Mouse (Mus musculus) heart, embryonic 16.5 days (tissue): ENCODE results near the gene Ttc9c. TPM values are rescaled to one million over a fixed set of nuclear protein-coding genes. Genes with fewer than 3 reads are reported as not detected.
A peak's percentile ranks its signal among the peaks of the same experiment; 100 is the strongest.
"Not testable (repeated sequence)": the region's sequence is repeated elsewhere in the genome, so short reads cannot be mapped to it uniquely, and the experiment has no call there.

Experiments used
- ATAC-seq: fragments of 200-750 bp; cut with Nextera tagmentation; replicated peaks from 2 replicates; pipeline ENCODE4 v1.8.0; 2017; ENCODE audit warnings: moderate number of reproducible peaks; ENCODE audit not compliant: insufficient read depth, low FRiP score; ENCODE audit errors: extremely low read depth
- H3K27ac ChIP-seq: fragments of 300-500 bp; sonication (generic); 2 replicates; pipeline ENCODE4 v1.5.1; 2014; ENCODE audit warnings: mild to moderate bottlenecking, low read length, control low read depth, moderate library complexity
- H3K27me3 ChIP-seq: fragments of 300-500 bp; sonication (generic); 2 replicates; pipeline ENCODE4 v1.6.1; 2014; ENCODE audit warnings: low read length, mixed read lengths; ENCODE audit not compliant: control insufficient read depth, insufficient read depth
- H3K36me3 ChIP-seq: fragments of 300-500 bp; sonication (generic); 2 replicates; pipeline ENCODE4 v1.6.1; 2014; ENCODE audit not compliant: control insufficient read depth, insufficient read depth
- H3K4me1 ChIP-seq: fragments of 300-500 bp; sonication (generic); 2 replicates; pipeline ENCODE4 v1.6.1; 2014; ENCODE audit warnings: low read length, mixed read lengths; ENCODE audit not compliant: control insufficient read depth, insufficient read depth
- H3K4me2 ChIP-seq: fragments of 300-500 bp; sonication (generic); 2 replicates; pipeline ENCODE4 v1.6.1; 2014; ENCODE audit warnings: low read depth, mild to moderate bottlenecking, control low read depth, low read length
- H3K4me3 ChIP-seq: fragments of 300-500 bp; sonication (generic); 2 replicates; pipeline ENCODE4 v1.5.1; 2014; ENCODE audit warnings: mild to moderate bottlenecking, control low read depth, low read length
- H3K9ac ChIP-seq: fragments of 300-500 bp; sonication (generic); 2 replicates; pipeline ENCODE4 v1.6.1; 2014; ENCODE audit warnings: low read length, control low read depth
- H3K9me3 ChIP-seq: fragments of 300-500 bp; sonication (generic); replicated peaks from 2 replicates; pipeline ENCODE4 v1.6.1; 2016; ENCODE audit warnings: low read length; ENCODE audit not compliant: control insufficient read depth
- whole genome bisulfite sequencing: fragments of 180-500 bp; shearing (Covaris S2); extraction: QIAGEN DNeasy Blood & Tissue Kit; methylation state at CpG from one replicate; pipeline ENCODE4 v1.1.7; 2014; 5-methylcytosine and 5-hydroxymethylcytosine counted together
- polyA plus RNA-seq: library from polyadenylated mRNA; unstranded; fragments of >200 nt; fragmentation: Nextera tagmentation; extraction: Ambion mirVana; gene quantifications from 2 replicates; pipeline ENCODE4 v1.2.1, GENCODE M21; 2015

The Ttc9c gene
- polyA plus RNA-seq, 1 experiment from 2014 or later, result 37.7 TPM

DNA sequence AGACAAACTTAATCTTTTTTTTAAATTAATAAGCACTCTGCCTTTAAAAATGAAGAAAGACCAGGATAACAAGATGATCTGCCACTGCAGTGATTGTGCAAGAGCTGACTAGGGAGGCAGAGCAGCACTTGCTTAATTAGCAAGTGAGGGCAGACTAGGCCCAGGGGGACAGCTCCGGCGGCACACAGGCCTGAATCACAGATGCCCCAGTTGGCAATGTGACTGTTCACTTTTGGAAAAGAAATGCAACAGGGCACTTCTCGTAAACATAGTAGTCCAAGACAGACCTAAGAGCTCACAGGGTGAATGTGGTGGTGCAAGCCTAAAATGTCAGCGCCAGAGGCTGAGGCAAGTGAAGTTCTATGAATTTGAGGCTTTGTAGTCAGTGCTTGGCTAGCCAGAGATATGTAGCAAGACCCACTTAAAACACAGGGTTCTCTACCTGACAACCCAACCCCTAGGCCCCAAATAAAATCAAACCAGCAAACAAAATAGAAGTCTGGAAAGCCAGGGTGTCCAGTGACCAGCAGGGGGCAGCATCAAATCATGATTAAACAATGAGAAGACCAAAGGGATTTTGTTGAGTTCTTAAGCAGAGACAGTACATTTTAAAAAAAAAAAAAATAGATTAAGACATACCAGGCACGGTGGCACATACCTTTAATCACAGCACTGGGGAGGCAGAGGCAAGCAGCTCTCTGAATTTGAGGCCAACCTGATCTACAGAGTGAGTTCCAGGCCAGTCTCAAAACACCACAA, 25.4 kb upstream of the Ttc9c start:
- H3K27ac ChIP-seq, result no peak overlapping the region
- H3K9me3 ChIP-seq, result no peaks in the 10 kb centered on the region
- peaks cover 20% of the 10 kb centered on the region for H3K36me3 ChIP-seq
- no peak overlapping the region for H3K9ac ChIP-seq
- no peaks in the 10 kb centered on the region for H3K27me3 ChIP-seq
- H3K4me2 ChIP-seq, result no peak overlapping the region
- no peak for ATAC-seq
- 61% methylated on average over 5 of the region's 5 CpGs for WGBS
- H3K4me3 ChIP-seq, result no peak overlapping the region
- peaks cover 10% of the 10 kb centered on the region for H3K4me1 ChIP-seq

DNA sequence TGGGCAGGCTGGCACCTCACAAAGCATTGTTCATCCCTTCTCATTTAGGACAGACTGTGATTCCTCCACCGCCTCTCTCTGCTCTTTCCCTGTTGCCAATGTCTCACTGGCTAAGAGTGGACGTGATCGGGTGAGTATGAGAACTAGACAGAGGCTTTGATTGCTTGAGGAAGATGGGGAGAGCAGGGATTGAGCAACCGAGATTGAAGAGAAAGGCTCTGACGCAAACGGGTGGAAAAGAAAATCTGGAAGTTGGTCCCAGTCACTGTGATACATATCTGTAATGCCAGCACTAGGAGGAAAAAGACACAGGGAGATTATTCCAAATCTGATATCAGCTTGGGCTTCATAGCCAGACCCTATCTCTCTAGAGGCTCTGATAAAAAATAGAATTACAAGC, 23.8 kb upstream of the Ttc9c start:
- H3K9ac ChIP-seq, result no peak overlapping the region
- H3K27ac ChIP-seq, result no peak overlapping the region
- H3K4me3 ChIP-seq, result no peak overlapping the region
- ATAC-seq, result no peak
- no peaks in the 10 kb centered on the region for H3K9me3 ChIP-seq
- H3K27me3 ChIP-seq, result no peaks in the 10 kb centered on the region
- peaks cover 25% of the 10 kb centered on the region for H3K4me1 ChIP-seq
- no peak overlapping the region for H3K4me2 ChIP-seq
- peaks cover 16% of the 10 kb centered on the region for H3K36me3 ChIP-seq
- 83% methylated on average over 6 of the region's 6 CpGs for WGBS

DNA sequence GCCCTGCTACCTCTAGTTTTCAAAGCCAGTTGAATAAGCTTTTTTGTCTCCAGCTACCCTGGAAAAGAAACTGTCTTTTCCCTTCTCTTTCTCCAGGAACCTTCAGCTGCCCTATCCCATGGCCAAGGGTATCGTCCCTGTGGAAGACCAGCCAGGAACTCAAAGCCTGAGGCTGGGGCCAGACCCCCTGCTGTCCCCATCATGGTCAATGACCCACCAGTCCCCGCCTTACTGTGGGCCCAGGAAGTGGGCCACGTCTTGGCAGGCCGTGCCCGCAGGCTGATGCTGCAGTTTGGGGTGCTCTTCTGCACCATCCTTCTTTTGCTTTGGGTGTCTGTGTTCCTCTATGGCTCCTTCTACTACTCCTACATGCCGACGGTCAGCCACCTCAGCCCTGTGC, 21.9 kb upstream of the Ttc9c start:
- H3K4me2 ChIP-seq, result peak overlapping the region; percentile 70
- no peak overlapping the region for H3K27ac ChIP-seq
- peaks cover 26% of the 10 kb centered on the region for H3K4me1 ChIP-seq
- H3K9me3 ChIP-seq, result no peaks in the 10 kb centered on the region
- no peak for ATAC-seq
- 86% methylated on average over 7 of the region's 7 CpGs for WGBS
- no peaks in the 10 kb centered on the region for H3K27me3 ChIP-seq
- peak overlapping the region; percentile 60 for H3K4me3 ChIP-seq
- peaks cover 5% of the 10 kb centered on the region for H3K36me3 ChIP-seq
- peak overlapping the region; percentile 73 for H3K9ac ChIP-seq

DNA sequence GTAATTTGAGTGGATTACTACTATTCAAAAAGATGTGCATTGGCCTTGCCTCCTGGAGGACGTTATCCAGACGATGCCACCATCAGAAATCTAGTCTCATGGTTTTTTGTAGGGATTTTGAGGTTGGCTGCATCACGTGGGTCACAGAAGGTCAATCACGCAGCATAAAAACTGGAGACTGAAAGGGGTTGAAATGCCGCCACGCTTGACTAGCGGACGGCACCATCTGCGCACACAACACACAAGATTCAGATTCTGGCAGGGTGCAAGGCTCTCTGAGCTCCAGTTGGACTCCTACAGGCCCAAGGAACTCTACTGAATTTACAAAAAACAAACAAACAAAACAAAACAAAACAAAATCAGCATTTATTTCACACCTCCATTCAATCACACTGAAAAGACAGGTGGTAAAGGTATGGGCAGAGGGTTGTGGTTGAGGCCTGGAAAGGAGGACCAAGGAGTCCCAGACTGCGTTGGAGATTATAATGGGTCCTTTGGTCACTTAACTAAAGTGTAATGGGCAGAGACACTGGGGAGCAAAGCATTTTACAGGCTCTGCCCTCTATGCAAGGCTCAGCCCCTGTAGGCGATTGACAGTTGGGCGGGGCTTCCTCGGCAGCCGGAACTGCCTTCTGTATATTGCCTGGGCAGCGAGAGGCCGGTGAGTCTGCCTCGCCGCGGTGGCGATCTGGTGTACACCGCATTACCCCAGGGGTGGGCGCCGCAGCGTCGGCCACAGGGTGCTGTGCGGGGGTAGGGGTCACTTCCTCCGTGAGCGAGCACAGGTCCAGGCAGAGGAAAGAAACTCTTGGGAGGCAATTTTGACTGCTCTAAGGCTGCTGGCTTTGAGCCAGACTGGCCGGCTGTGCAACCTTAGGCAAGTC, 21.0 kb upstream of the Ttc9c start:
- H3K4me3 ChIP-seq, result peak overlapping the region; percentile 60
- peak; percentile 46 for ATAC-seq
- peaks cover 6% of the 10 kb centered on the region for H3K36me3 ChIP-seq
- H3K9ac ChIP-seq, result peak overlapping the region; percentile 73
- peaks cover 26% of the 10 kb centered on the region for H3K4me1 ChIP-seq
- no peaks in the 10 kb centered on the region for H3K9me3 ChIP-seq
- peak overlapping the region; percentile 70 for H3K4me2 ChIP-seq
- no peaks in the 10 kb centered on the region for H3K27me3 ChIP-seq
- no peak overlapping the region for H3K27ac ChIP-seq
- whole genome bisulfite sequencing, result 25% methylated on average over 29 of the region's 29 CpGs

DNA sequence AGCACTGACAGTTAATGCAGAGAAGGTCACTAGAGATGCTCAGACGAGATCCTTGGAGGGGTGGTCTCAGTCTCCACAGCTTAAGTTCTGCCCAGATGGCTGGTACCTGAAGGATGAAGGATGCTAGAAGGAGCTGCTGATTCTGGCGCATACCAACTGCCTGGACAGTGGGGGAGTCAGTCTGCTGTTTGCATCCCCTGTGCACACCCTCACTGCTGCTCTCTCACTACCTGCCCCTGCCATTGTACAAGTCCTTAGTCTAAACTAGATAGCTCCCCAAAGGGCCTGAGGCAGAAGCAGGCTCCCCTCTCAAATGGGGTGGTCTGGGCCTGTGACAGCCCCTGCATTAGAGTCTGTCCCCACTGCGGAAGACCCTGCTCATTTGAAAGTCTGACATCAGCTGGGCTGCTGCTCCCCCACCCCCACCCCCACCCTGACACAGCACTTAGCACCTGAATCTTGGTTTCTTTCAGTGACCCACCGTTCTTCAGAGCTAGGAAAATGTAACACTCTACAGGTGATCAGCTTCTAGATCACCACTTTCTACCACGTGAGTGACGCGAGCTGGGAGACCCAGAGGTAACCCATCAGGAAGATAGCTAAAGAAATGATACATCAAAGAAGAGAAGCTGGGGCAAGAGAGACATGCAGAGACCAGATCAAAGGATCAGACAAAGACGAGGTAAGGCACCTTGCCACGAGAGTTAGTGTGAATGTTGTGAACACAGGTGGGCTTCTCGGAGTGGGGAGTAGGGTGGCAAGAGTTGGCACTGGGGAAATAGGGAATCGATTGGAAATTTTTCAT, 20.2 kb upstream of the Ttc9c start, which contains the start of gene Gng3:
TSS of gene Gng3 (minus strand) at position 92 of the 805 bp plus-strand sequence.
- Histone ChIP-seq H3K27ac (peak within 1 kb of the TSS; percentile 98), H3K27me3 (no peaks in the 10 kb centered on the region), H3K9ac (peak within 1 kb of the TSS; percentile 86), H3K4me2 (peak within 1 kb of the TSS; percentile 99), H3K4me3 (peak within 1 kb of the TSS; percentile 74), H3K36me3 (peaks cover 13% of the 10 kb centered on the region), H3K4me1 (peaks cover 26% of the 10 kb centered on the region), H3K9me3 (no peaks in the 10 kb centered on the region)
- WGBS, result 61% methylated on average over 11 of the region's 11 CpGs
- ATAC-seq, result no peak

DNA sequence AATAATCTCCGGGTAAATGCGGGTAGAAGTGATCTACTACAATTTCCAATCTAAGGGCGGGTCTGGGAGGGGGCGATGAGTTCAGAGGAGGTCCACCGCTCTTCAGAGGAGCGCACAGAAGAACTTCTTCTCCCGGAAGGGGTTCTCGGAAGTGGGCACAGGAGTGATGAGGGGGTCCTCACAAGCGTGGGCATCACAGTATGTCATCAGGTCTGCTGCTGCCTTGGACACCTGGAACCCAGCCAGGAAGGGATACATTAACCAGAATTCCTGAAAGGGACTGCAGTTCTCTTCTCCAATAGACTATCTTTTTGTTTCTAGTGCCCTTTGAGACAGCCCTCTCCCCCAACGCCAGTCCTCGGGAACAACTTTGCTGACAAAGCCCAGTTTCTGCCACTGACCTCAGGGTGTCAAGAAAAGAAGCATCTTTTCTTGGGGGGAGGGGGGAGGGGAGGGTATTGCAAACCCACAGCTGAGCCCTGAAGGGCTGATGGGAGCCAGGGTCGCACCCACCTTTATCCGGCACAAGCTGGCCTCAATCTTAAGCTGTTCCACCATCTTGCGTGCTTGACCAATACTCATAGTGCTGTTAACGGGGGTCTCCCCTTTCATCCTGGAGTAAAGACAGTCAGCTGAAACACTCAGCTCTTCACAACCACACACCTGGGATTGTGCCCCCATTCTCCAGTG, 19.1 kb upstream of the Ttc9c start:
- ATAC-seq, result peak; percentile 15; the same call in 1 of the 2 replicates
- Histone ChIP-seq H3K9me3 (no peaks in the 10 kb centered on the region), H3K36me3 (peaks cover 20% of the 10 kb centered on the region), H3K27me3 (no peaks in the 10 kb centered on the region), H3K4me3 (peak overlapping the region; percentile 74), H3K4me1 (peaks cover 26% of the 10 kb centered on the region), H3K27ac (peak overlapping the region; percentile 98), H3K4me2 (peak overlapping the region; percentile 99), H3K9ac (peak overlapping the region; percentile 86)
- WGBS, result 15% methylated on average over 15 of the region's 15 CpGs

DNA sequence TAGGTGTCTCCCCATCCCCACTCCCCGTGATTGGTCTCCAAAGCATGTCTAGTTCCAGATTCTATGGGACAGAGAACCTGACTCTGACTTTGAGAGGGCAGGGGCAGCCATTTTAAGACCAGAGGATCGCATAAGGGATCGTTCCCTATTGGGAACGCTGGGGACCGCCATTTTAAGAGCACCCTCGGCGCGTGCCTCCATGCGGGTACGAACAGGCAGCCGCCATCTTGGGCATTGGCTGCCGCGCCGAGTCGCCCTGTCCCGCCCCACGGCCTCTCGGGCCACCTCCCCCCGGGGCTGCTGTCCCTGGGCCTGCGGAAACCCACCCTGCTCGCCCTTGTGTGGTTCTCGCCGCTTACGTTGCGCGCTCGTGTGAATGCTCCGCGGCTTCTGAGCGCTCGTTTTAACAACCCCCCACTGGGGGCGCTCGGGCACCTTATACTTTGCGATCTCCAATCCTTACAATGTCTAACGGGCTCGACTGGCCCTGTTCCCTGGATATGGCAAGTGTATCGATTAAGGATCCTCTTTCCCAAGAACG, 18.2 kb upstream of the Ttc9c start, which contains the start of gene Bscl2:
TSS of gene Bscl2 (plus strand) at position 217 of the 541 bp plus-strand sequence.
- under 1% methylated on average over 38 of the region's 38 CpGs for WGBS
- ATAC-seq, result peak; percentile 63

DNA sequence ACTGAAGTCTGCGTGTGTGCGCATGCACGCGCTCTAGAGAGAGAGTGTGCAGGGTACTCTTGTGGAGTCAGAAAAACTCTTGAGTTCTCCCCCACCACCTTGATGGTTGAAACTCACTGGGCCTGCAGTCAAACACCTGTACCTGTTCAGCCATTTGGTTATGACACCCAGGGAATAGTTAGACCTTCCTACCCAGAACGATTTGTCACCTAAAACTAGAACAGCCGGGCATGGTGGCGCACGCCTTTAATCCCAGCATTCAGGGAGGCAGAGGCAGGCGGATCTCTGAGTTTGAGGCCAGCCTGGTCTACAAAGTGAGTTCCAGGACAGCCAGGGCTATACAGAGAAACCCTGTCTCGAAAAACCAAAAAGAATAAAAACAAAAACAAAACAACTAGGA, 17.2 kb upstream of the Ttc9c start:
- H3K4me2 ChIP-seq, H3K9me3 ChIP-seq, H3K9ac ChIP-seq, H3K27ac ChIP-seq, ATAC-seq, H3K4me3 ChIP-seq, H3K27me3 ChIP-seq: not testable (repeated sequence)
- Histone ChIP-seq H3K4me1 (peaks cover 26% of the 10 kb centered on the region), H3K36me3 (peaks cover 34% of the 10 kb centered on the region)
- WGBS, result 96% methylated on average over 10 of the region's 10 CpGs

More for the DNA sequence above, 18.2 kb upstream of the Ttc9c start, which contains the start of gene Bscl2:
- Histone ChIP-seq H3K27ac (peak within 1 kb of the TSS; percentile 98), H3K27me3 (no peaks in the 10 kb centered on the region), H3K36me3 (peaks cover 26% of the 10 kb centered on the region), H3K9ac (peak within 1 kb of the TSS; percentile 86), H3K4me3 (peak within 1 kb of the TSS; percentile 74), H3K4me2 (peak within 1 kb of the TSS; percentile 99), H3K9me3 (no peaks in the 10 kb centered on the region), H3K4me1 (peaks cover 26% of the 10 kb centered on the region)
